Mouse (Mus musculus) bone marrow macrophage, adult 2 months (primary cell): ENCODE measurements around the gene H2-M10.6. TPM values are rescaled to one million over a fixed set of nuclear protein-coding genes. Genes with fewer than 3 reads are reported as not detected.

Experiments used
- H3K27ac ChIP-seq: 2 replicates; pipeline ENCODE4 v1.5.1; 2012; ENCODE audit warnings: low read depth, low read length; ENCODE audit not compliant: insufficient read depth
- H3K4me1 ChIP-seq: 2 replicates; pipeline ENCODE4 v1.6.1; 2012; ENCODE audit warnings: low read length; ENCODE audit not compliant: control insufficient read depth, insufficient read depth
- H3K4me3 ChIP-seq: 2 replicates; pipeline ENCODE4 v1.5.1; 2012; ENCODE audit warnings: mild to moderate bottlenecking, low read length, moderate library complexity; ENCODE audit not compliant: insufficient read depth
- CTCF ChIP-seq: IDR thresholded peaks from 2 replicates; pipeline ENCODE4 v1.5.1; 2012; ENCODE audit warnings: low read depth, mild to moderate bottlenecking, low read length, moderate library complexity
- POLR2A ChIP-seq: IDR thresholded peaks from 2 replicates; pipeline ENCODE4 v1.6.1; 2012; ENCODE audit warnings: mild to moderate bottlenecking, low read depth, low read length, borderline replicate concordance
- polyA plus RNA-seq: library from polyadenylated mRNA; stranded (reverse); fragments of >200 nt; gene quantifications from 2 replicates; pipeline ENCODE4 v1.2.4, GENCODE M21; 2012; ENCODE audit not compliant: missing spikeins, insufficient read depth, insufficient read length

H2-M10.6 gene
- polyA plus RNA-seq, 1 experiment: not detected

DNA sequence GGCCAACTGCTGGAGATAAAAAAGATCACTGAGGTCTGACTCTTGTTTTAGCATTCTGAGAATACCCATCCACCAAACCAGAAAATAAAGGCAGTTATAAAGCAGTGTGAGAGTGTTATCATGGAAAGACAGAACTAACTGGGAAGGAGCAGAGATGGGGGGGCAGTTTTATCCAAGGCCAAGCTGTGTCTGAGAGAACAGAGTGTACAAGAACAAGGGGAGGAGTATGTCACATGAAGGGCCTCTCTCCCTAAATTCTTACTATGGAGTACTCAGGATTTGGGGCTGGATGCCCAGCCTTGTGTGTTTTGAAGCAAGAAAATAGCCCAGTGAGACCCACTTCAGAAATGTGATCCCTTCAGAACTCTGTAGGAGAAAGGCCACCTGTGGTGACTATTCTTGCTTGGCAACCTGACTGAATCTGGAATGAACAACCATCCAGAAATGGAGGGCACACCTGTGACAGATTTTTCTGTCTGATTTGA is 29.0 kb downstream of the H2-M10.6 start:
- Histone ChIP-seq H3K4me1 (peaks cover 28% of the 10 kb centered on the region), H3K4me3 (no peak overlapping the region), H3K27ac (no peak overlapping the region)
- no peak for TF ChIP-seq POLR2A
- no peak for TF ChIP-seq CTCF

DNA sequence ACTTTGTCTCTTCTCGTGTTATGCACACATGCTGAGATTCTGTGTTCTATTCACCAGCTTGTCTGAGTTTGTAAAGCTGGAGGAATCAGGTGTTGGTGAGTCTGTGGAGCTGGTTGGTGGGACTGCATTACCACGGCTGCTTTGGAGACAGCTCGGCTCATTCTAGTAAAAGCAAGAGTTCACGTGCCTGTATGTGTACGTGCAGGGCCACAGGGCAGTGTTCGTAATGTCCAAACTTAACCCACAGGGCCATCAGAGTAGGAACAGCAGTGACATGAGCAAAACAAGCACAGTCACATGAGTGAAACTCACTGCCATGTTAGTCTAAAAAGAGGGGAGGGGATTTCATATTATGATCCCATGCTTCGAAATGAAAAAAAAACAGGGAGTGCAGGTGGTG is 31.7 kb downstream of the H2-M10.6 start:
- H3K4me1 ChIP-seq: peaks cover 21% of the 10 kb centered on the region
- H3K27ac ChIP-seq: no peak overlapping the region
- H3K4me3 ChIP-seq: no peak overlapping the region
- TF ChIP-seq POLR2A (no peak), CTCF (no peak)

DNA sequence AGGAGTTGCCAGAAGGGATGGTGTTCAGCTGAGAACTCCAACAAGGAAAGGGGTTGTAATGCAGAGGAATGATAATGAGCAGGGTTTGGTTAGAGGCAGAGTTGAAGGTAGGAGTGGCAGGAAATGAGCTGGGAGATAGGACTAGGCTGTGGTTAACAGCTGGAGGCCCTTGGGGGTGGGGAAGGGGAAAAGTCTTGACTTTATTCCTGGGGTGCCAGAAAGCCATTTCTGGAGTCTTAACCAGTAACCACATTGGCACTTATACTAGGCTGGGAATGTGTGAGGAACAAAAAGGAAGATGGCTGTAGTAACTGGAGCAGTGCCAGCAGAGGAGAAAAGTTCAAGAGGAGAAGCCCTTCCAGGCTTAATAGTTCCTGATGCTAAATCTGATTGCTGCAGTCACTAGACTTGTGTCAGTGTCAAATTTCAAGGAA is 32.3 kb downstream of the H2-M10.6 start:
- Histone ChIP-seq H3K4me1 (peaks cover 23% of the 10 kb centered on the region), H3K4me3 (no peak overlapping the region), H3K27ac (no peak overlapping the region)
- TF ChIP-seq CTCF: no peak
- no peak for TF ChIP-seq POLR2A

DNA sequence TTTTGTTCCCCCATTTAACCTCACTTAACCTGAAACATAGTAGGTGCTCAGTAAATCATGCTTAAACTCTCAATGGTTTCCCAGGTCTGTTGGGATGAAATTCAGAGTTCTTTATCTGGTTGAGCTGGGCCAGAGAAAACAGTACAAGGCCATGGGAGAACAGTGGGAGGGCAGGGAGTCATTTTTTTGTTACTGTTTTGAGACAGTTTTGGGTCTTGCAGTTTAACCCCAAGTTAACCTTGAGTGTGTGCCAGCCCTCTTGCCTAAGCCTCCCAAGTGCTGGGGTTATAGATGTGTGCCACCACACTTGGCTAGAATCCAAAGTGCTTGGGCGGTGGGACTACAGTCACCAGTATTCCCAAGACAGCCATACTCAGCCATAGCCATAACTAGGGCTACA is 32.8 kb downstream of the H2-M10.6 start:
- no peak overlapping the region for H3K4me3 ChIP-seq
- TF ChIP-seq CTCF (no peak), POLR2A (no peak)
- peaks cover 22% of the 10 kb centered on the region for H3K4me1 ChIP-seq
- no peak overlapping the region for H3K27ac ChIP-seq

DNA sequence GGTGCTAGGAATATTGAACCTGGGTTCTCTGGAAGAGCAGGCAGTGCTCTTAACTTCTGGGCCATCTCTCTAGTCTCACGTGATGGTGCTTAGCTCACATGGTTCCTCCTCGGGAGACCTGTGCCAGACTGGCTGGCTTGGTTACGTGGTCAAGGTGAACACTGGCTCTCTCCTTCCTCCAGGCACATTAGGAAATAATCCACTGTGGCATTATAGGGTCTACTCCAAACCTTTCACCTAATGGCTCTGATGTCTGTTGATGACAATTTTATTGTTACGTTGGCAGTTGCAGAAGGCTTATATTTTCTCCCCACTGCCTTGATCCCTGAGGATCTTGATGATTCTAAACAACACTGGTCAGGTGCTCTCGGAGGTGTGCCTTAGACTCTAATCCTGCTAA is 36.9 kb downstream of the H2-M10.6 start:
- peaks cover 23% of the 10 kb centered on the region for H3K4me1 ChIP-seq
- TF ChIP-seq POLR2A (no peak), CTCF (no peak)

DNA sequence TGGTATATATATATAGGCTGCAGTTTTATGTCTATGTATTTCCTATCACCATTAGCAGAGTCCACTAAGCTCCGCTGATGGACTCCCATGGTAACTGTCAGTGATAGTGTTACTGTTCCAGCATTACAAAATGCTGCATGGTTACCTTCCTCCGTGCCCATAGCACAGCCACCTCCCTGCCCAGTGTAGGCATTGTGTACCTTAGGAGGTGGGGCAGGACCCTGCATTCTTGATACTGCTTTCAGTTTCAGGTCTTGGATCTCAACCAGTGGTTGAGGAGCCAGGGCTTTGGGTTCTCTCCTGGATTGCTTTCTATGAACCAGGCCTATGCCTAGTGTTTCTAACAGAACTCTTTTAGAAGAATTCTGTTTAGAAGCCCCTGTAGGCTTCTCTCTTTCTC is 38.0 kb downstream of the H2-M10.6 start:
- TF ChIP-seq CTCF: no peak
- no peak for TF ChIP-seq POLR2A
- peak overlapping the region; percentile 36; the same call in 1 of the 2 replicates for H3K27ac ChIP-seq
- no peak overlapping the region for H3K4me3 ChIP-seq
- H3K4me1 ChIP-seq: peaks cover 15% of the 10 kb centered on the region

More for the DNA sequence above, 36.9 kb downstream of the H2-M10.6 start:
- Histone ChIP-seq H3K4me3 (no peak overlapping the region), H3K27ac (peak overlapping the region; percentile 64)

DNA sequence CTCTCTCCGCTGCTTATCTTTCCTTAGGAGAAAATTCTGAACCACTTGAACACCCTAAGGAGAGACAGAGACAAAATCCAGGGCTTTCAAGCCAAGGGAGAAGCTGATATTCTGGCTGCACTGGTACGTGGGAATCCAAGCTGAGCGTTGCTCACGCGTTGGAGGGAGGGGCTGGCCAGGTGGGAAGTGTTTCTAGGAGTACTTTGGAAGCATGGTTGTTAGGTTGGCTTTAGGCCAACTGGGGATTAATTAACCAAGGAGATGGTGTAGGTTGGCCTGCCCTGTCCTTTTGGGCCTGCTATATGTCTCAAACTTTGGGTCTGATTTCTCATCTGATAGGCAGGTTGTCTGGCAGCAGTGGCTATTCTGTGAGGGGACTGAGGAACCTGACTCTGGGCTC is 39.2 kb downstream of the H2-M10.6 start:
- no peak overlapping the region for H3K27ac ChIP-seq
- TF ChIP-seq CTCF (no peak), POLR2A (no peak)
- H3K4me3 ChIP-seq: no peak overlapping the region
- H3K4me1 ChIP-seq: peaks cover 15% of the 10 kb centered on the region

DNA sequence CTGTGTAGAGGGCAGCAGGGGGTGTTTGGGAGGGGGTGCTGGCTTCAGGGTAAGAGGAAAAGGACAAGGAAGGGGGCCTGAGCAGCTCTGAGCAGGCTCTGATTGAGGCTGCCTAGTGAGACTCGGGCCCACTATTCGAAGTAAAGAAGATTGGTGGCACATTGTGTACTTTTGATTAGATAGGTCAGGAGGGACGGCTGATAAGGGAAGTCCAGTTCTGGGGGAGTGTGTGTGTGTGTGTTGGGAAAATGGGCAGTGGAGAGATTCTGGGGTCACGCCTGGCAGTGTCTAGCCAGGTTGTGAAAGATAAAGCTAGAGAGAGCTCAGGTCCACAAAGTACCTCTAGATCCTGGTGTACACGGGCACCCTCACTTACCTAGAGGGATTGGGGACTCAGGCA is 39.7 kb downstream of the H2-M10.6 start:
- TF ChIP-seq CTCF: no peak
- no peak for TF ChIP-seq POLR2A
- Histone ChIP-seq H3K4me3 (no peak overlapping the region), H3K27ac (no peak overlapping the region), H3K4me1 (peaks cover 15% of the 10 kb centered on the region)

DNA sequence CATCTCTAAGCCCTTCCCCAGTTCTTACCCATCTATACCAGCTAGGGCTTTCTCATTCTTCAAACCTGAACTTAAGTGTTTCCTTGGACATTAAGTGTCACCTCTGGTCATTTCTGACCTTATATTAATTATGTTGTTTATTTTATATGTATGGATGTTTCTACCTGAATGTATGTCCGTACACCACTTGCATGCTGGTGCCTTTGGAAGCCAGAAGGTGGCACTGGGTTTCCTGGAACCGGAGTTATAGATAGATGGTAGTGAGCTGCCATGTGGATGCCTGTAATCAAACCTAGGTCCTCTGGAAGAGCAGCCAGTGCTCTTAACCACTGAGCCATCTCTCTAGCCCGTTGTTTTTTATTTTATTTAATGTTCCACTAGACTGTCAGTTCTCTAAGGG is 43.5 kb downstream of the H2-M10.6 start:
- H3K4me3 ChIP-seq: no peak overlapping the region
- no peak overlapping the region for H3K27ac ChIP-seq
- no peak for TF ChIP-seq POLR2A
- TF ChIP-seq CTCF: no peak
- H3K4me1 ChIP-seq: peaks cover 12% of the 10 kb centered on the region

DNA sequence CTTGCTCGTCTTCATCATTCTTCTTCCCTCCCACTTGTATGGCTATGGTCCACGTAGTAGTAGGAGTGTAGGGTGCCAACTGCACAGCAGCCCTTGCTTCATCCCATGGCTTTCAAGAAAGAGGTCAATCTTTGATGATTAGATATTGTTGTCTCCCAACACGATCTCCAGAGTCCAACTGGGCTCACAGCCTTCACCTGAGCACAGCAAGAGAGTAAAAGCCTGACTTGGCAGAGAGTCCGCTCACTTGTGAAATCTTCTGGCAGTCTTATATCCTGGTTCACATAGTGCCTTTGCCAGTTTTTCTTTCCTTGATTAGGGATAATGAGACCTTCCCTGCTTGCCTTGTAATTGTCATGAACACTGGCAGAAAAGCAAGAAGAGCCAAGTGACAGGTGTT is 44.3 kb downstream of the H2-M10.6 start:
- TF ChIP-seq CTCF: no peak
- TF ChIP-seq POLR2A: no peak
- Histone ChIP-seq H3K27ac (no peak overlapping the region), H3K4me1 (peaks cover 12% of the 10 kb centered on the region), H3K4me3 (no peak overlapping the region)

DNA sequence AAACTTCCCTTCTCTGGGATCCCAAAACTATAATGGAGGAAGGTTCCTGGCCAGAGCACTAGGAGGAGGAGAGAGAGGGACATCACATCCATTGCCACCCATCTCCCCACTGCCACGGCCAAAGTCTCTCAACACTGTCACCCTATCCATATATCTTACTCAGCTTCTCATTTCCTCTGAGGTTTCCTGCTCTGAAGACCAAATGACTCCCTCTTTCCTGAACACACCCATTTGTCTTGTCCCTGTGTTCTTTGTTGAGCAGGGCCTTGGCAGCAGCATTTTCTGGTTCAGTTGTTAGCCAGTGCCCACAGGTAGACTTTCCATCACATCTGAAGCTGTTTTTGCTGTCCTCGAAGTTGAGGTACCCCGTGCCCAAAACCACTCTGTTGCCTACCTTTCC is 46.2 kb downstream of the H2-M10.6 start:
- Histone ChIP-seq H3K4me3 (no peak overlapping the region), H3K4me1 (peaks cover 12% of the 10 kb centered on the region), H3K27ac (no peak overlapping the region)
- TF ChIP-seq CTCF (no peak), POLR2A (no peak)
